Mouse (Mus musculus) liver, adult 2 months (tissue): ENCODE data around the gene Gm11027.

Experiments used
- CTCF ChIP-seq: fragments of 200-500 bp; IDR thresholded peaks from 2 replicates; pipeline ENCODE4 v1.5.1; 2011; ENCODE audit warnings: low read depth, low read length, control low read depth
- POLR2A ChIP-seq: fragments of 200-500 bp; IDR thresholded peaks from 2 replicates; pipeline ENCODE4 v1.6.1; 2011; ENCODE audit warnings: low read length, control low read depth; ENCODE audit not compliant: insufficient read depth; ENCODE audit errors: extremely low read depth

DNA sequence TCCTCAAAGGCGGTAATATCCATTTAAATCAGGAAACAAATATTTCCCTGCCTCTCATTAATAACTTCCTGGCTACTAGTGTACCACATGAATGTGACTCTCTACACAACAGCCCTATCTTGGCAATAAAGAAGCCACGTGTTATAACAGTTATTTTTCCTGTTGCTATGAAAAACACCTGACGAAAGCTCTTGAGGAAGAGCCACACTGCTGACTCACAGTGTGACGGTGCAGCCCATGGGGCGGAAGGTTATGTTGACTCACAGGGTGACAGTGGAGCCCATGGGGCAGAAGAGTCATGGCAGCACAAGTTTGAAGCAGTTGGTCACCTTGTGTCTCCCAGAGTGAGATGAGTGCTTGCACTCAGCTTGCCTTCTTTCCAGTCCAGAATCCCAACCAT lies 5.7 kb upstream of the Gm11027 start:
- no peak for TF ChIP-seq CTCF
- TF ChIP-seq POLR2A, result no peak
